Mouse (Mus musculus) midbrain, postnatal 0 days (tissue): ENCODE measurements around the gene Pllp. TPM values are rescaled to one million over a fixed set of nuclear protein-coding genes. Genes with fewer than 3 reads are reported as not detected.

Experiments
- ATAC-seq: fragments of 200-750 bp; cut with Nextera tagmentation; 2 replicates; pipeline ENCODE4 v1.8.0; 2017; ENCODE audit warnings: moderate number of reproducible peaks, mild to moderate bottlenecking, moderate TSS enrichment, moderate library complexity; ENCODE audit not compliant: low FRiP score
- DNase-seq: peaks from one replicate; pipeline ENCODE4 v3.0.0-alpha.2; 2015; ENCODE audit warnings: low spot score
- H3K27ac ChIP-seq: fragments of 300-500 bp; sonication (generic); 2 replicates; pipeline ENCODE4 v1.5.1; 2014; ENCODE audit warnings: low read depth, mild to moderate bottlenecking, low read length, mixed read lengths
- H3K27me3 ChIP-seq: fragments of 300-500 bp; sonication (generic); 2 replicates; pipeline ENCODE4 v1.6.1; 2014; ENCODE audit warnings: low read length, control low read depth, mixed read lengths; ENCODE audit not compliant: insufficient read depth
- H3K36me3 ChIP-seq: fragments of 300-500 bp; sonication (generic); 2 replicates; pipeline ENCODE4 v1.6.1; 2014; ENCODE audit warnings: low read length, control low read depth, mixed read lengths; ENCODE audit not compliant: insufficient read depth
- H3K4me1 ChIP-seq: fragments of 300-500 bp; sonication (generic); 2 replicates; pipeline ENCODE4 v1.6.1; 2014; ENCODE audit warnings: mild to moderate bottlenecking, control low read depth, antibody characterized with exemption, low read length, mixed read lengths; ENCODE audit not compliant: insufficient read depth
- H3K4me2 ChIP-seq: fragments of 300-500 bp; sonication (generic); 2 replicates; pipeline ENCODE4 v1.6.1; 2014; ENCODE audit warnings: low read depth, mild to moderate bottlenecking, low read length, mixed read lengths; ENCODE audit not compliant: poor library complexity, severe bottlenecking
- H3K4me3 ChIP-seq: fragments of 300-500 bp; sonication (generic); 2 replicates; pipeline ENCODE4 v1.5.1; 2014; ENCODE audit warnings: low read depth, mild to moderate bottlenecking, low read length, moderate library complexity
- H3K9ac ChIP-seq: fragments of 300-500 bp; sonication (generic); replicated peaks from 2 replicates; pipeline ENCODE4 v1.6.1; 2014; ENCODE audit warnings: mild to moderate bottlenecking, low read length, moderate library complexity, mixed read lengths; ENCODE audit not compliant: poor library complexity, severe bottlenecking
- H3K9me3 ChIP-seq: fragments of 300-500 bp; sonication (generic); 2 replicates; pipeline ENCODE4 v1.6.1; 2016; ENCODE audit warnings: low read length, control low read depth
- CTCF ChIP-seq: IDR thresholded peaks from 2 replicates; pipeline ENCODE4 v1.5.1; 2016; ENCODE audit warnings: antibody characterized with exemption, mild to moderate bottlenecking
- WGBS: fragments of 180-500 bp; shearing (Covaris S2); extraction: QIAGEN DNeasy Blood & Tissue Kit; methylation state at CpG from one replicate; pipeline ENCODE4 v1.1.7; 2014; 5-methylcytosine and 5-hydroxymethylcytosine counted together
- polyA plus RNA-seq: library from polyadenylated mRNA; unstranded; fragments of >200 nt; fragmentation: Nextera tagmentation; extraction: Ambion mirVana; gene quantifications from 2 replicates; pipeline ENCODE4 v1.2.1, GENCODE M21; 2015
- total RNA-seq: library from RNA; depleted of rRNA; stranded (reverse); fragments of >200 nt; gene quantifications from 2 replicates; pipeline ENCODE4 v1.2.3, GENCODE M21; 2014

The Pllp gene
- total and polyA plus RNA-seq, 2 experiments from 2014 or later: 8.6 to 9.8 TPM

DNA sequence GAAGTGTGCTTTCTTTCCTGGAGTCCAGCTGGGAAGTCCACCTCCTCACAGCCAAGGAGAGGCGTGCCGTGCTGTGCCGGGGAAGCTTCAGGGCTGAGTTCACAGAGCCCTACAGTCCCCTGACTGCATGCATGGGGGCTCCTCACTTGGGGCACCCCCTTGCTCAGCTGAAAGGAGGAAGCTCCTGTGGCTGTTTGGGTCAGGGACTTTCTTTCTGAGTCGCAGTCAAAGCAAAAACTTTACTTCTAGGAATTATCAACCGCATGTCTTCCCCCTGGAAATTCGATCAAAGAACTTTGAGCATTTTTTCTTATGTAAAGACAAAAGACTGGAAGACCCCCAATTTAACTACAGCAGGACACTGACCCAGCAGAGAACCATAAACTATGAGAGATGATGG lies 43.8 kb upstream of the Pllp start:
- H3K4me1 ChIP-seq: no peaks in the 10 kb centered on the region
- H3K4me2 ChIP-seq: no peak overlapping the region
- no peak overlapping the region for H3K27ac ChIP-seq
- H3K36me3 ChIP-seq: no peaks in the 10 kb centered on the region
- no peak overlapping the region for H3K9ac ChIP-seq
- no peak for TF ChIP-seq CTCF
- H3K9me3 ChIP-seq: no peaks in the 10 kb centered on the region
- H3K27me3 ChIP-seq: no peaks in the 10 kb centered on the region
- ATAC-seq: no peak
- DNase-seq: no peak
- 74% methylated on average over 6 of the region's 6 CpGs for WGBS
- H3K4me3 ChIP-seq: no peak overlapping the region

DNA sequence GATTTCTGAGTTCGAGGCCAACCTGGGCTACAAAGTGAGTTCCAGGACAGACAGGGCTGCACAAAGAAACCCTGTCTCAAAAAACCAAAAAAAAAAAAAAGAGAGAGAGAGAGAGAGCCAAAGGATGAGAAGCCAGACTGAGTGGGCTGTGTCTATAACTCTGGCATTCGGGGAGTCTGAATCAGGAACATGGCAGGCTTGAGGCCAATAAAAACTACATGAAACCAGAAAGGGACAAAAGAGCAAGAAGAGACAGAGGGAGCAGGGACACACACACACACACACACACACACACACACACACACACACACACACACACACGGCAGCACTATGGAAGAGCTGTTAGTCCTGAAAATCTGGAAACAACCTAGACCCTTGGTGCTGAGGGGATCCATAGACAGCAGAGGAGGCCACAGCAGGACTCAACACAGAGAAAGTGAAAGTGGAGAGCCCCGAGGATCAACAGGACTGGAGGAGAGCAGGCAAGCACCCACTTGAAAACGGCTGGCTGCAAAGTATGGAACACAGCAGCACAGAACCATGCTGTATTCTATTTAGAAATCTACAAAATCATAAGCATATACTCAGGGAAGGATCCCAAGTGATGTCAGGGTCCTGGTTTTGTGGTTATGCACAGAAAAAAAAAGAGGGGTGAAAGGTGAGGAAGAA lies 39.5 kb upstream of the Pllp start:
- no peaks in the 10 kb centered on the region for H3K27me3 ChIP-seq
- no peak overlapping the region for H3K27ac ChIP-seq
- no peak for ATAC-seq
- WGBS: 81% methylated on average over 5 of the region's 5 CpGs
- H3K4me1 ChIP-seq: no peaks in the 10 kb centered on the region
- H3K36me3 ChIP-seq: no peaks in the 10 kb centered on the region
- no peak overlapping the region for H3K4me2 ChIP-seq
- H3K9me3 ChIP-seq: no peaks in the 10 kb centered on the region
- TF ChIP-seq CTCF: no peak
- no peak overlapping the region for H3K4me3 ChIP-seq
- H3K9ac ChIP-seq: no peak overlapping the region
- DNase-seq: no peak

DNA sequence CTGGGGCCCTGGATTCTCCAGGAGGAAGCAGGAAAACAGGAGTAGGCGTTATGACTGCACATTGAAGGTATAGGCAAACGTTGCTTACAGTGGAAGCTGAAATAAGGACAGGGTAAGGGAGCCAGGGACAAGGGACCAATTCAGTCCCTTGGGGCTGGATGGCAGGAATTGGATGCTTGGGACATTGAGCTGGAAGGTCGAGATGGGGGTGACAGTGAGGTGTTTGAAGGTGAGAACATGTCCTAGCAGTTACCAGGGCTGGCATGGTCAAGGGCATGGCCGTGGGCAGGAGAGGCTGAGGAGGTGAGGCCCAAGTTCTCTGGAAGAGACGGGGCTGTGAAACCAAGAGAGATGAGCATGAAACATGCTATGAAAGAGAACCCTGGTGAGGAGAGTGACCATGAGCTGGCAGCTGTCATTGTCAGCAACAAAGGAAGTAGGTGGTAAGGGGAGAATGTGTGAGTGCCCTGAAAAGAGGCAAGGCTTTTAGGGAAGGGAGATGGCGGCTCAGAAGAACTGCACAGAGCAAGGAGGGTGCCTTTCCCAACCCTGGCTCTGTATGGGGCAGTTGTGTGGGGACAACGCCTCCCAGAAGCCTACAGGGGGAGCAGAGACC lies 38.8 kb upstream of the Pllp start:
- Histone ChIP-seq H3K9ac (no peak overlapping the region), H3K27me3 (no peaks in the 10 kb centered on the region), H3K27ac (no peak overlapping the region), H3K4me1 (no peaks in the 10 kb centered on the region), H3K4me3 (no peak overlapping the region), H3K9me3 (no peaks in the 10 kb centered on the region), H3K36me3 (no peaks in the 10 kb centered on the region), H3K4me2 (no peak overlapping the region)
- no peak for DNase-seq
- 76% methylated on average over 7 of the region's 7 CpGs for WGBS
- TF ChIP-seq CTCF: no peak
- no peak for ATAC-seq

DNA sequence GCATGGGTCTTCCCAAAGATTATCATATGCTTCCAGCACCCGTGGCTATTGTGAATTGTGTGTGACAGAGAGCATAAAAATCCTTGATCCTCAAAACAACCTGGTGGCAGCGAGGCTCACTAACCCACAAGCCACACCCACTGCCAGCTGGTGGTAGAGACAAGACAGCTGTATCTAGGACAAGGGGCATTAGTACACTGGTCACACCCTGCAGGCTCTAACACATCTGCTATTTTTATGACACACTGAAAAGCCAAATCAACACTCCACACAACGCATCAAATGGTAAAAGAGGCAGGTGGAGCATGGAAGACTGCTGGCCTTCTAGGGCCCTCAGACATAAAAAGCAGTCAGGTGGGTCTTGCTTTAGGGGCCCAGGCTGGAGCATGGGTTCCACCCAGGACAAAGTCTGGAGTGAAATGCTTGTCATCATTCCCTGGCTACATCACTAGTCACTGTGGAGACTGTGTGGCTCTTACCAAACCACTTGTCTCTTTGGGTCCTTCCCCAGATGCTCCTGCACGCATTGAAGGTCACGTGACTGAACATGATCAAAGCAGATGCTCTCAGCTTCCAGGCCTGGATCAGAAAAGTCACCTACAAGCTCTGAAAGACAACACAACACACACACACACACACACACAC lies 37.9 kb upstream of the Pllp start:
- Histone ChIP-seq H3K4me2 (no peak overlapping the region), H3K36me3 (no peaks in the 10 kb centered on the region), H3K4me1 (no peaks in the 10 kb centered on the region), H3K27ac (no peak overlapping the region), H3K9ac (no peak overlapping the region), H3K4me3 (no peak overlapping the region), H3K9me3 (no peaks in the 10 kb centered on the region), H3K27me3 (no peaks in the 10 kb centered on the region)
- ATAC-seq (no peak), DNase-seq (no peak)
- no peak for TF ChIP-seq CTCF
- 62% methylated on average over 5 of the region's 5 CpGs for WGBS

DNA sequence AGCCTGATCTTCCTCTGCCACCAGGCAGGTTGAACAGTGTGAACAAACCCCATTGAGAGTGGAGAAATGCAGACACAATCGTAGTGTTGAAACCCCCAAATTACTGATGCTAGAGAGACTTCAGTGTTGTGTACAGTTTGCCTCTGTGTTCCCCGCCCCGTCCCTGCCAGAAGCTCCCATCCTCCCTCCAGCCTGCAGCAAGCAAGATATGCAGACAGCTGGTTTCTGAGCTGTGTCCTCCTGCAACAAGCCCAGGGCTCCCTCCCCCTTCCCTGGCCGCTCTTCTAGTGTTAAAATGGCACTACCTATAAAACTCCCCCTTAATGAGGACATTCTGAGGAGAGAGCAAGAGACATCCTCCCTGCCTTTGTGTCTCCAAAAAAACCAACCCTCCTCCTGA lies 33.2 kb upstream of the Pllp start:
- TF ChIP-seq CTCF: no peak
- no peaks in the 10 kb centered on the region for H3K27me3 ChIP-seq
- no peak for DNase-seq

DNA sequence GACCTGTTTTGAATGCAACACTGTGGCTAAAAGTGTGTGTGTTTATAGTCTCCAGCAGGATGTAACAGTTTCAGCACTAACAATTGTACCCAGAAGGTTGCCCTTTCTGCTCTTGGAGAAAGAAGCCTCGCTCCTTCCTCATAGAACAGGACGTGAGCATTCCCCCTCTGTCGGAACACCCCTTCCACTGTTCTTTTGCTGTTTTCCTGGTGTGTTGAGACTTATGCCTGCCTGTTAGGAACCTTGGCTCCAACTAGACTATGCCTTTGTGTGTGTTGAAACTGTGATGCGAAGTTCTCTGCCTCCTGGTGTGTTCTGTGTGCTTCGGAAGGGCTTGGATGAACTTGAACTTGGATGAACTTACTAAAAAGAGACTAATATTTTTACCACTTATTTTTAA lies 29.9 kb upstream of the Pllp start:
- Histone ChIP-seq H3K9ac (no peak overlapping the region), H3K4me1 (no peaks in the 10 kb centered on the region), H3K4me3 (no peak overlapping the region), H3K36me3 (no peaks in the 10 kb centered on the region), H3K27ac (no peak overlapping the region), H3K27me3 (no peaks in the 10 kb centered on the region), H3K9me3 (no peaks in the 10 kb centered on the region), H3K4me2 (no peak overlapping the region)
- ATAC-seq (no peak), DNase-seq (no peak)
- 80% methylated on average over 5 of the region's 5 CpGs for WGBS
- TF ChIP-seq CTCF: no peak

More for the DNA sequence above, 33.2 kb upstream of the Pllp start:
- 83% methylated on average over 4 of the region's 4 CpGs for WGBS
- Histone ChIP-seq H3K36me3 (no peaks in the 10 kb centered on the region), H3K9ac (no peak overlapping the region), H3K9me3 (no peaks in the 10 kb centered on the region), H3K4me3 (no peak overlapping the region), H3K27ac (no peak overlapping the region), H3K4me2 (no peak overlapping the region), H3K4me1 (no peaks in the 10 kb centered on the region)
- no peak for ATAC-seq
